Mouse (Mus musculus) monocyte, adult 5-6 weeks (primary cell): ENCODE data around the gene Rpl32. TPM values are rescaled to one million over a fixed set of nuclear protein-coding genes. Genes with fewer than 3 reads are reported as not detected.

Experiments used
- ATAC-seq: fragments of 153-309, 156-312 bp; replicated peaks from 2 replicates; pipeline ENCODE4 v1.8.0; 2017; ENCODE audit warnings: mild to moderate bottlenecking; ENCODE audit not compliant: low TSS enrichment, insufficient number of reproducible peaks, severe bottlenecking, poor library complexity, low FRiP score
- total RNA-seq: library from RNA; stranded (forward); fragments of 200-1000, 200-491, 200-594 nt; gene quantifications from 3 replicates; pipeline ENCODE4 v1.2.3, GENCODE M21; 2017

Gene Rpl32
- total RNA-seq, 1 experiment from 2014 or later, result 2,052 TPM

DNA sequence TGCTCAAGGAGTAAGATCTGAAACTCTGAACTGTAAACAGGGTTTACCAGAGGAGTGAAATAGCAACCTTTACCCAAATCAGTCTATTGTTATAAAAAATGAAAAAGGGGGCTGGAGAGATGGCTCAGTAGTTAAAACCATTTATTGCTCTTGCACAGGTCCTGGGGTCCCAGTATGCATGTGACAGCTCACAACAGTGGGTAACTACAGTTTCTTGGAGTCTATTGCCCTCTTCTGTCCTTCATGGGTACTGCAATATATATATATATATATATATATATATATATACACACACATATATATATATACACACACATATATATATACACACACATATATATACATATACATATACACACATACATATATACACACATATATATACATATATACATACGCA lies 35.9 kb downstream of the Rpl32 start:
- ATAC-seq, result no peak

DNA sequence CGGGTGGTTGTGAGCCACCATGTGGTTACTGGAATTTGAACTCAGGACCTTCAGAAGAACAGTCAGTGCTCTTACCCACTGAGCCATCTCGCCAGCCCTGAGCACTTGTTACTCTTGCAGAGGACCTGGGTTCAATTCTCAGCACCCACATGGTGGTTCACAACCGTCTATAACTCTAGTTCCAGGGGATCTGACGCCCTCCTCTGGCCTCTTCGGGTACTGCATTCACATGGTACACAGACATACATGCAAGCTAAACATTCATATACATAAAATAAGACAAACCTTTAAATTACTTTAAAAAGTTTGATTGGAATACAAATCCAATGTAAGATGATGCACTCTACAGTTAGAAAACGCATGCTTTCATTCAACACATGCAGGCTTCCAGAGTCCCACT lies 36.3 kb downstream of the Rpl32 start:
- no peak for ATAC-seq

DNA sequence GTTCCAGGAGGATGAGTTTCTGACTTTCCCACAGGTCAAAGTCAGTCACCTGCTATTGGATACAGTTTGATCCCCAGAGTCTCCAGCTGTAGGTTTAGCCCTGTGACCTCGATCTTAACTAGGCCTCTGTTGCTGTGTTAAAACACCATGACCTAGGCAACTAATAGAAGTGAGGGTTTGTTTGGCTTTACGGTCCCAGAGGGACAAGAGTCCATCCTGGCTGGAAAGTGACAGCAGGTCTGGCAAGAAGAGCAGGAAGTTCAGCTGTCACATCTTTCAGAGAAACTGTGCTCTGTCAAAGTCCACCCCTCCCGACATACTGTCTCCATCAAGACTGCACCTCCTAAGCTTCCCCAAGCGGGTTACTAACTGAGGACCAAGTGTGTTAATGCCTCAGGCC lies 37.7 kb downstream of the Rpl32 start:
- no peak for ATAC-seq

DNA sequence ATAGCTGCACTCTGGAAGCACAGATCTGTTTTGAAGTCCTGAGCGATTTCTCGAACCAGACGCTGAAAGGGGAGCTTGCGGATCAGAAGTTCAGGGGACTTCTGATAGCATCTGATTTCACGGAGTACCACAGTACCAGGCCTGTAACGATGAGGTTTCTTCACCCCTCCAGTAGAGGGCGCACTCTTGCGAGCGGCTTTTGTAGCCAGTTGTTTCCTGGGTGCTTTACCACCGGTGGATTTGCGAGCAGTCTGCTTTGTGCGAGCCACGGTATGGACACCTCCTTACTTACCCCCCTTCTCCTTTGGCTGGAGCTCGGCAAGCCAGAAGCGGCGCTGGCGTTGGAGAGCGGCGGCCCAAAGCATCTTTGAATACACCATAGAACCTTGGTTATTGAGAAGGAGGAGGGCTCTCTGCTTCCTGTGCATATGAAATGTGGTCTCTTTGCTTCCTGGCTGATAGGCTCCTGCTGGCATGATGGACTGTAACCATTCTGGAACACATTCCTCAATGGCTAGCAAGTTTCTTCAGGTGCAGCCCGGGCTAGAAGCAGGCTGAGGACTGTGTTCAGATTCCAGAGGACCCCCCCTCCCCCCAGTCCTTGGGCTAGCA lies 38.4 kb downstream of the Rpl32 start:
- ATAC-seq, result no peak

DNA sequence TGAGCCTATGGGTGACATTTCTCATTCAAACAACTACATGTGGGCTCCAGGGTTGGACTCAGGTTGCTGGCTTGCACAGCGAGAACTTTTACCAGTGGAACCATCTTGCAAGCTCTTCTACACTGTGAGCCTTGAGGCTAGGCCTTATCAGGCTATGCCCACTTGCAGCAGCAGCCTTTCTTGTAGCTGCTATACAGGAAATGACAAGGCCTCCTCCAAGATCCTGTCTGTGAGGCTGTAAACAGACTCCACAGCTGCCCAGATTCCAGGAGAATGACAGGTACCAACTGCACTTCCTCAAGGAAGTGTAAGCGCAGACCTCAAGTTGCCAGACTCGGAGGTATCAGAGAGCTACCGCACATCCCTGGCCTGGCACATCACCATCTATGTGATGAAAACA lies 40.3 kb downstream of the Rpl32 start:
- no peak for ATAC-seq

DNA sequence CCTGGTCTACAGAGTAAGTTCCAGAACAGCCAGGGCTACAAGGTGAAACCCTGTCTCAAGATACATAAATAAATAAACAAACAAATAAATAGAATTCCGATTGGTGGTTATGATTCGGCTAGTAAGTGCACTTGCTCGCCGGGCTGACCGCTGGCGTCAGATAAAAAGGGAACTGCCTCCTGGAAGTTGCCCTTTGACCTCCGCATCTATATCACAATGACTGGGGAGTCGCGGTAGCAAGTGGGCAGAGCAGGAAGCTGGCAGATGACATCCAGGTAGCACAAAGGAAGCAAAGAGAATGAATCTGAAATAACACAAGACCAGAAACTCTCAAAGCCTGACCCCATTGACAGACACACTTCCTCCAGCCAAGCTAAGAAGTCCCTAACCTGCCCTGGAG lies 41.2 kb downstream of the Rpl32 start:
- ATAC-seq, result peak; percentile 63; the same call in 1 of the 2 replicates

- ATAC-seq, result no peak
Observed at GRCm38 (mm10) chr6:115764179-115764578, 44.4 kb downstream of the Rpl32 start.

GRCm38 (mm10) chr6:115761995-115762756 lies 46.4 kb downstream of the Rpl32 start, which contains the start of gene Tmem40:
Gene Tmem40 (minus strand): TSS chr6:115762410.
- ATAC-seq, result no peak; the same call in 1 of the 2 replicates

GRCm38 (mm10) chr6:115760982-115761381 lies 47.6 kb downstream of the Rpl32 start:
- ATAC-seq, result no peak

- no peak for ATAC-seq
Observed at GRCm38 (mm10) chr6:115760137-115760536, 48.4 kb downstream of the Rpl32 start.

GRCm38 (mm10) chr6:115759461-115759860 lies 49.1 kb downstream of the Rpl32 start:
- peak; percentile 32; the same call in 1 of the 2 replicates for ATAC-seq

DNA sequence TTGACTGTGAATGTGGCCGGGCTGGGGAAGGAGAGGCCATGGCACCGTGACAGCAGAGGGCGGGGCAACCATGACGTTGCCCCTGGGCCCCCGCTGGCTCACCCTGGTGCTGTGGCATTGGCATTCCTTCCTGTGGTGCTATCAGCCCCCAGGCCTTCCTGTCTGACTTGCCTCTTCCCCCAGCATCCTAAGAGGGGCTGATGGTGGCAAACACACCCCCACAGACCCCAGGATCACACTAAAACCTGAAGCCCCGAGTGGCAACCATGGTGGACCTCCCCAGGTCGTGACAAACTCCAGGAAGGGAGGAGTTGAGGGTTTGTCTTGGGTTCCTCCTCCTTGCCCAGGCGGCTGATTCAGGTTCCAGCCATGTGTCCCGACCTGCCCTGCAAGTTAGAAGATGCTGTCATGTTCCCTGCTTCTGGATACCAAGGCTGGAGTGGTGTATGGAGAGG lies 49.5 kb downstream of the Rpl32 start:
- ATAC-seq, result 0 out of 2 replicates have a peak, but pooled peaks have one; percentile 16

DNA sequence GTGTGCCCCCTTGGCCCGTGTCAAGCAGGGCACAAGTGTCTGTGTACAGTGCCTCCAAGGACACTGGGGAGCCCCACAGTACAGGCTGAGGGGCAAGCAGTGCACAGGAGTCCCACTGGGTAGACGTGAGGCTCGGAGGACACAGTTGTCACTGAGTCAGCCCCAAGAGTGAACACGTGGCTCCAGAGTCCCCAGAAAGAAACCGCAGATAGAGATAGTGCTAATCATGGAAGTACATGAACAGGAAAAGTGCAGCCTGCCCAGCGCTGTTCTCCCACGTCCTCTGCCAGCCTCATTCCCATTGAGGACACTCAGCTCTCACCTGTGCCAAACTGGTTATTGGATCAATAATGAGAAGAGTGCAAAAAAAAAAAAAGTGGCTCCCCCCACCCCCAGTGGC lies 53.0 kb downstream of the Rpl32 start:
- no peak for ATAC-seq

Other genes with a start within 250 kb of the Rpl32 start
- gene Mkrn2os, start 216.2 kb downstream of the Rpl32 start, total RNA-seq, result not detected in 3 replicates
- 8.5 to 18.5 TPM (median 9.1 TPM) in 3 replicates for gene Mkrn2, start 206.8 kb downstream of the Rpl32 start, total RNA-seq
- 180 to 216 TPM (median 195 TPM) in 3 replicates for gene Raf1, start 132.1 kb downstream of the Rpl32 start, total RNA-seq
- 3.1 to 13.5 TPM in 2 of 3 replicates, not detected in the other for gene Tmem40, start 46.3 kb downstream of the Rpl32 start, total RNA-seq
- 0.10 to 0.53 TPM (median 0.19 TPM) in 3 replicates for gene Cand2, start 34.2 kb downstream of the Rpl32 start, total RNA-seq
- gene Efcab12, start 29.7 kb upstream of the Rpl32 start, total RNA-seq, result not detected in 3 replicates
- gene Mbd4, start 44.6 kb upstream of the Rpl32 start, total RNA-seq, result 9.7 to 13.3 TPM (median 11.5 TPM) in 3 replicates
- gene Ift122, start 44.7 kb upstream of the Rpl32 start, total RNA-seq, result 1.1 to 1.2 TPM (median 1.1 TPM) in 3 replicates
- not detected in 3 replicates for gene Rho, start 123.0 kb upstream of the Rpl32 start, total RNA-seq
- not detected in 3 replicates for gene H1foo, start 136.2 kb upstream of the Rpl32 start, total RNA-seq
- gene Plxnd1, start 186.3 kb upstream of the Rpl32 start, total RNA-seq, result 8.2 to 17.6 TPM (median 17.6 TPM) in 3 replicates